Mouse (Mus musculus): ENCODE data around the gene Cdk5. TPM values are rescaled to one million over a fixed set of nuclear protein-coding genes. Genes with fewer than 3 reads are reported as not detected.
A peak's percentile ranks its signal among the peaks of the same experiment; 100 is the strongest.
"Not testable (repeated sequence)": the region's sequence is repeated elsewhere in the genome, so short reads cannot be mapped to it uniquely, and the experiment has no call there.

The Cdk5 gene
- polyA plus RNA-seq, 1 experiment from 2014 or later, result 53.5 TPM

GRCm38 (mm10) chr5:24409466-24409865 is 13.9 kb downstream of the Cdk5 start:
- Histone ChIP-seq H3K4me2 (replicated peaks) (no peak overlapping the region), H3K27me3 (no peaks in the 10 kb centered on the region), H3K9ac (no peak overlapping the region), H3K4me1 (peaks cover 18% of the 10 kb centered on the region), H3K36me3 (peaks cover 47% of the 10 kb centered on the region), H3K27ac (no peak overlapping the region), H3K4me3 (no peak overlapping the region), H3K9me3 (no peaks in the 10 kb centered on the region)
- ATAC-seq (ENCODE audit: low FRiP score, low read depth), result no peak
- 86% methylated on average over 2 of the region's 2 CpGs for WGBS

DNA sequence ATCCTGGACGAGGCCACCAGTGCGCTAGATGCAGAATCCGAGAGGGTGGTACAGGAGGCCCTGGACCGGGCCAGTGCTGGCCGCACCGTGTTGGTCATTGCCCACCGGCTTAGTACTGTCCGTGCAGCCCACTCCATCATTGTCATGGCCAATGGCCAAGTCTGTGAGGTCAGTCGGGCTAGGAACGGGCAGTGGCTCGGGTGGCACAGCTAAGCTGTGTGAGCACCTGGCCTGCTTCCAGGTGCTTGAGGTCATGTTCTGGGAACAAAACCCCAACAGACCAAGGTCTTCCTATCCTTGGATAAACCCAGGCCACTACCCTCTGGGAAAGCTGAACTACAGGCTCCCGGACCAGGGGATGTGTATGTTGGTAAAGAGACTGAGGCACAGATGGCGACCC is 14.7 kb downstream of the Cdk5 start:
- Histone ChIP-seq H3K27ac (no peak overlapping the region), H3K4me3 (no peak overlapping the region), H3K36me3 (peaks cover 53% of the 10 kb centered on the region), H3K9me3 (no peaks in the 10 kb centered on the region), H3K9ac (no peak overlapping the region), H3K4me1 (peaks cover 11% of the 10 kb centered on the region), H3K4me2 (replicated peaks) (no peak overlapping the region), H3K27me3 (no peaks in the 10 kb centered on the region)
- ATAC-seq (ENCODE audit: low FRiP score, low read depth), result no peak
- WGBS, result 90% methylated on average over 13 of the region's 13 CpGs

DNA sequence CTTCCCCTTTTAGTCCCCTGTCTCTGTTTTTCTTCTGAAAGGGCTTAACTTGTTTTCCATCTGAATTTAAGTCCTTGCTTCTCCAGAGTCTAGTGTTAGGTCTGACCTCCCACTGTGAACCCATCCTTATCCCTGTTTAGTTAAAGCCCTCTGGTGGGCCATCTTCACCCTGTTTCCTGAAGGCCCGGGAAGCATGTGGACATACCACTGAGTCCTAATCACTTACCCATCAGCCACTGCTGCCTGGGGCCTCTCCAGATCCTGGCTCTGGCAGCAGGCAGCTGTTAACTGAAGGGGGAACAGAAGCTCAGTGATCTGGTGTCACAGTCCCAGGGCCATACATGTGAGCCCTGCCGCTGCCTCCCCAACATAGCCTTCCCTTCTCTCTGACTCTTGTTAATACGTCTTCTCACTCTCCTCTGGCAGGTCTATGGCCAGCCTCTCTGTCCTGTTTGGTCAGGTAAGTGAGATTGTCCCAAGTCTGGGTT is 17.9 kb downstream of the Cdk5 start:
- 58% methylated on average over 3 of the region's 3 CpGs for WGBS

GRCm38 (mm10) chr5:24404594-24405360 is 18.6 kb downstream of the Cdk5 start:
- peaks cover 89% of the 10 kb centered on the region for H3K36me3 ChIP-seq
- no peak overlapping the region for H3K27ac ChIP-seq
- H3K4me1 ChIP-seq, result no peaks in the 10 kb centered on the region
- ATAC-seq (ENCODE audit: low FRiP score, low read depth), result no peak
- no peak overlapping the region for H3K9ac ChIP-seq
- no peak overlapping the region for H3K4me3 ChIP-seq
- WGBS, result 84% methylated on average over 6 of the region's 6 CpGs
- no peak overlapping the region for H3K4me2 ChIP-seq (replicated peaks)
- H3K9me3 ChIP-seq, result no peaks in the 10 kb centered on the region
- no peaks in the 10 kb centered on the region for H3K27me3 ChIP-seq

More for the DNA sequence above, 17.9 kb downstream of the Cdk5 start:
- Histone ChIP-seq H3K4me3 (no peak overlapping the region), H3K27ac (no peak overlapping the region), H3K27me3 (no peaks in the 10 kb centered on the region), H3K4me2 (replicated peaks) (no peak overlapping the region), H3K9me3 (no peaks in the 10 kb centered on the region), H3K36me3 (peaks cover 84% of the 10 kb centered on the region), H3K9ac (peak overlapping the region; percentile 10; the same call in 1 of the 2 replicates), H3K4me1 (no peaks in the 10 kb centered on the region)
- ATAC-seq (ENCODE audit: low FRiP score, low read depth), result no peak

DNA sequence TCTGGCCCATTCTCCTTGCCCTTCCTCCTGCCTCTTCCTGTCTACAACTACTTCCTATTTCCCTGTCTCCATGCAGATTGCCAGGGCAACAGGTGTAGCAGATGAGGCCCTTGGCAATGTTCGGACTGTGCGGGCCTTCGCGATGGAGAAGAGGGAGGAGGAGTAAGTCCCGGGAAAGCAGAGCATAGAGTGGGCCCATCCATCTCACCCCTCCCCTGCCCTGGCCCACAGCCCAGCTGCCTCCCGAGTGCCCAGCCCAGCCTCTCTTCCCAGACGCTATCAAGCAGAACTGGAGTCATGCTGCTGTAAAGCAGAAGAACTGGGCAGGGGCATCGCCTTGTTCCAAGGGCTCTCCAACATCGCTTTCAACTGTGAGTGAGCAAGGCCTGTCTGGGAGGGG is 21.4 kb downstream of the Cdk5 start:
- H3K9ac ChIP-seq, result no peak overlapping the region
- ATAC-seq (ENCODE audit: low FRiP score, low read depth), result no peak
- 84% methylated on average over 9 of the region's 9 CpGs for WGBS
- H3K4me2 ChIP-seq (replicated peaks), result no peak overlapping the region
- peaks cover 64% of the 10 kb centered on the region for H3K36me3 ChIP-seq
- H3K4me1 ChIP-seq, result no peaks in the 10 kb centered on the region
- H3K9me3 ChIP-seq, result no peaks in the 10 kb centered on the region
- no peak overlapping the region for H3K4me3 ChIP-seq
- H3K27ac ChIP-seq, result no peak overlapping the region
- no peaks in the 10 kb centered on the region for H3K27me3 ChIP-seq

DNA sequence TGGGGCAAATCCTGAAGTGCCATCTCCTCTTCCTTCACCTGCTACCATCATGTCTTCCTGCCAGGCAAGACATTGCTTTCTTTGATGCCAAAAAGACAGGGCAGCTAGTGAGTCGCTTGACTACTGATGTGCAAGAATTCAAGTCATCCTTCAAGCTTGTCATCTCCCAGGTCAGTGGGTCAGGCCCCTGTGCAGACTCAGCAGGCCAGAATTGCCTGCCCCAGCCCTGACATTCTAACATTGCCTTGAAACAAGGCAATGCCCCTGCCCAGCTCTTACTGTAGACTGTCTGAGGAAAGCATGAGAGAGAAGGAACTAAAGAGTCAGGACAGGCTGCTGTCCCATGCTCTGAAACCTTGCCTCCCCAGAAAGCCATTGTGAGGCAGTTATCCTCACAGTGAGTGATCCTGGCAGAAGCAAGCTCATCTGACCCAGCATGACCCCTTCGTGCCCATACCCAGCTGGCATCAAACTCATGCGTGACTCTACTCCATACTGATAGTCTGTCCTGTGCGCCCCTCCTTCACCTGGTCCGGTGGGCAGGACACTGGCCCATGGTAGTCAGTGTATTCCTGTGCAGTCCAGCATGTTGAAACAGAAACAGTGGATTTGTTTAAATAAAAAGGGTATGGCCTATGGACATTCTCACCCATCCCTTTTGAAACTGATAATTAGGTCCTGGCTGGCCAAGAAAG is 22.3 kb downstream of the Cdk5 start:
- no peak overlapping the region for H3K9ac ChIP-seq
- H3K9me3 ChIP-seq, result no peaks in the 10 kb centered on the region
- no peaks in the 10 kb centered on the region for H3K27me3 ChIP-seq
- peaks cover 59% of the 10 kb centered on the region for H3K36me3 ChIP-seq
- no peak overlapping the region for H3K27ac ChIP-seq
- 92% methylated on average over 5 of the region's 5 CpGs for WGBS
- H3K4me2 ChIP-seq (replicated peaks), result no peak overlapping the region
- H3K4me1 ChIP-seq, result no peaks in the 10 kb centered on the region
- no peak overlapping the region for H3K4me3 ChIP-seq
- no peak for ATAC-seq (ENCODE audit: low FRiP score, low read depth)

DNA sequence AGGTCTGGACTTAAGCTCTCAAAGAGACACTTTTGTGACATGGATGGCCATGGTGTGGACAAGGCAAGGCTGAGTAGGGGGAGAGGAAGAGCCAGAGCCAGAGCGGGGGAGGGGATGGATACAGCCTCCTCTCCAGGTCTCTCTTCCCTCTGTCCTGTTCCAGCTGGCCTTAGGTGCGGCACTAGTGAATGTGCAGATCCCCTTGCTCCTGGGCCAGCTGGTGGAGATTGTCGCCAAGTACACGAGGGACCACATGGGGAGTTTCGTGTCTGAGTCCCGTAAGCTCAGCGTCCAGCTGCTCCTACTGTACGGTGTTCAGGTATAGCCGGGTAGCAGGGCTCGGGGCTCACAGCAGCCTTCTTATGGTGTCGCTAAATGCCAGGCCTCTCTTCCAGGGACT is 23.0 kb downstream of the Cdk5 start:
- no peak for ATAC-seq (ENCODE audit: low FRiP score, low read depth)
- peaks cover 52% of the 10 kb centered on the region for H3K36me3 ChIP-seq
- H3K27me3 ChIP-seq, result no peaks in the 10 kb centered on the region
- WGBS, result 81% methylated on average over 11 of the region's 11 CpGs
- no peaks in the 10 kb centered on the region for H3K9me3 ChIP-seq
- H3K4me3 ChIP-seq, result no peak overlapping the region
- 0 out of 2 replicates have a peak, but pooled peaks cover under 1% of the 10 kb centered on the region for H3K4me1 ChIP-seq
- no peak overlapping the region for H3K4me2 ChIP-seq (replicated peaks)
- no peak overlapping the region for H3K9ac ChIP-seq
- H3K27ac ChIP-seq, result no peak overlapping the region

DNA sequence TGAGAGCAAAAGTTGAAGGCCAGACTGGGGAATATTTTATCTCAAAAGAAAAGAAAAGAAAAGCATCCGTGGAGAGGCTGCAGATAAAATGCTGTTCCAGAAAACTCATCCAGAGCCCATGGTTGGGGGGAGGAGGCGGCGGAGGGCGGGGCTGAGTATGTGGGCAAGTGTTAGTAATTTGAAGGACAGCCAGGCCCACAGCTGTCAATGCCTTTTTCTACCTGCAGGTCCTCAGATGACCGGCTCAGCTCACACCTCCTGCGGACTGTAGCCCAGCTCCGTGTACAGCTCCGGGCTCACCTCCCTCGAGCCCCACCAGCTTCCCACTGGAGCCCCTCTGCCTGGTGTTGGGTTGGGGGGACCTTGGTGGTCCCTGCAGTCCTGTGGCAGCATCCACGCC is 23.6 kb downstream of the Cdk5 start:
- no peak overlapping the region for H3K9ac ChIP-seq
- no peak overlapping the region for H3K4me3 ChIP-seq
- H3K27me3 ChIP-seq, result no peaks in the 10 kb centered on the region
- no peak overlapping the region for H3K4me2 ChIP-seq (replicated peaks)
- no peak overlapping the region for H3K27ac ChIP-seq
- H3K4me1 ChIP-seq, result peaks cover 8% of the 10 kb centered on the region; the same call in 1 of the 2 replicates
- no peak for ATAC-seq (ENCODE audit: low FRiP score, low read depth)
- WGBS, result 82% methylated on average over 10 of the region's 10 CpGs
- peaks cover 50% of the 10 kb centered on the region for H3K36me3 ChIP-seq
- H3K9me3 ChIP-seq, result no peaks in the 10 kb centered on the region

GRCm38 (mm10) chr5:24396254-24396653 is 27.1 kb downstream of the Cdk5 start:
- not testable (repeated sequence) for H3K4me2 ChIP-seq (replicated peaks); H3K9ac ChIP-seq; H3K4me3 ChIP-seq; H3K27me3 ChIP-seq; ATAC-seq (ENCODE audit: low FRiP score, low read depth); H3K27ac ChIP-seq; H3K4me1 ChIP-seq; H3K9me3 ChIP-seq
- WGBS, result 89% methylated on average over 6 of the region's 6 CpGs
- peaks cover 20% of the 10 kb centered on the region for H3K36me3 ChIP-seq

GRCm38 (mm10) chr5:24394165-24394894 is 29.0 kb downstream of the Cdk5 start:
- 1% methylated on average over 36 of the region's 36 CpGs for WGBS
- H3K4me2 ChIP-seq (replicated peaks), result peak overlapping the region; percentile 60
- H3K4me1 ChIP-seq, result peaks cover 8% of the 10 kb centered on the region

DNA sequence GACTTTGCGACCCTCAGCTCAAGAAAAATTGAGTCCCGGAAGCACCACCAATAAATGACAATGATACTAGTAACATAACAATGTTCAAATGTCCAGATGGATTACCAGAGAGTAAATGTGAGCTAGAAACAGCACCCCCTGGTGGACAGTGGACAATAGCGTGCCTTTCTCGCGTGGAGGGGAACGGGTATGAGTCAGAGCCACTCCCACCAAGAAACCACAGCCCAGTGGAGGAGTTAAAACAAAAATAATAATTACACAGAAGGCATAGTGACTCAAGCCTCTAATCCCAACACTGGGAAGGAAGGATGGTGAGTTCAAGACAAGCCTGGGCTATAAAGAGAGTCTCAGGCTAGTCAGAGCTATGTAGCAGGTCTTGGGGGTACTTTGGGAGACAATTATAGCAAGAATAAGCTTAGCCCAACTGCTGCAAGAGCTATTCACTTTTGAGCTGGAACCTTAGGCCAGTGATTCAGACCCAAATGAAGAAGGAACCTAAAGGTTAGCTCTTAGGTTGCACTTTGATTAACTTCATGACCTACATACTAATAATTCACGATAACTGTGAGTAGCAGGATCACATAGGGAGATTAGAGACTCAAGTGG is 29.8 kb downstream of the Cdk5 start, which contains the start of gene Abcb8:
Gene Abcb8, plus strand, starts transcription at position 272 of the 606 bp plus-strand sequence.
- peaks cover 7% of the 10 kb centered on the region; the same call in 1 of the 2 replicates for H3K27me3 ChIP-seq
- peak within 1 kb of the TSS; percentile 60 for H3K4me2 ChIP-seq (replicated peaks)
- WGBS, result 24% methylated on average over 7 of the region's 7 CpGs
- H3K27ac ChIP-seq, result peak within 1 kb of the TSS; percentile 7; the same call in 1 of the 2 replicates
- ATAC-seq (ENCODE audit: low FRiP score, low read depth), result no peak
- peaks cover 4% of the 10 kb centered on the region for H3K36me3 ChIP-seq
- H3K4me3 ChIP-seq, result peak within 1 kb of the TSS; percentile 57
- H3K4me1 ChIP-seq, result peaks cover 10% of the 10 kb centered on the region
- H3K9me3 ChIP-seq, result no peaks in the 10 kb centered on the region
- H3K9ac ChIP-seq, result peak within 1 kb of the TSS; percentile 59

More at GRCm38 (mm10) chr5:24394165-24394894, 29.0 kb downstream of the Cdk5 start:
- H3K4me3 ChIP-seq, result peak overlapping the region; percentile 57
- H3K27me3 ChIP-seq, result peaks cover 4% of the 10 kb centered on the region; the same call in 1 of the 2 replicates
- H3K9ac ChIP-seq, result peak overlapping the region; percentile 59
- H3K36me3 ChIP-seq, result peaks cover 4% of the 10 kb centered on the region
- no peaks in the 10 kb centered on the region for H3K9me3 ChIP-seq
- ATAC-seq (ENCODE audit: low FRiP score, low read depth), result peak; percentile 98
- peak overlapping the region; percentile 7; the same call in 1 of the 2 replicates for H3K27ac ChIP-seq

Measured in limb, embryonic 13.5 days (tissue).